Mouse (Mus musculus): ENCODE data around the gene Gm10697.
"Not testable (repeated sequence)": the region's sequence is repeated elsewhere in the genome, so short reads cannot be mapped to it uniquely, and the experiment has no call there.

The Gm10697 gene

GRCm38 (mm10) chr3:94072544-94072943 is at the start of gene Gm10697:
Gene Gm10697, minus strand, starts transcription at chr3:94072644.
- DNase-seq (ENCODE audit: low spot score in 2 of 2) = not testable (repeated sequence)

- DNase-seq (ENCODE audit: low spot score in 2 of 2) = not testable (repeated sequence)
Measured at GRCm38 (mm10) chr3:94115071-94115470, 42.6 kb upstream of the Gm10697 start.

DNA sequence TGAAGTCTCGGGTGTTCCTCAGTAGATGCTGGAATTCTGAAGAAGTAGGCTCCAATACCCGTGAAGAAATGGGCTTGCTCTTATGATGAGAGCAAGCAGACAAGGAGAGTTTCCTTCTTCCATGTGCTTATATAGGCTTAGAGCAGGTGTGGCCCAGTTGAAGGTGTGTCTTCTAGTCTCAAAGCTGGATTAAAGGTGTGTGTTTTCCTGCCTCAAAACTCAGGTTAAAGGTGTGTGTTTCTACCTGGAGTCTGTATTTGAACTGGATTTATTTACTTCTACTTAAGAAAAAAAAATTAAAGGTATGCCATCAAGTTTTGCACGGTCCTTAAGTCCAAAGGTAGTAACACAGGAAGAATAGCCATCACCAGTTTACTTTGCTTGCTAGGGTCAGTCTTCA is 17.7 kb downstream of the Gm10697 start, which contains the start of gene Gm9125:
Gene Gm9125, minus strand, starts transcription at position 101 of the 400 bp plus-strand sequence.
- not testable (repeated sequence) for DNase-seq (ENCODE audit: low spot score in 2 of 2)

- not testable (repeated sequence) for DNase-seq (ENCODE audit: low spot score in 2 of 2)
Measured at GRCm38 (mm10) chr3:94049566-94050121, 22.8 kb downstream of the Gm10697 start.

DNA sequence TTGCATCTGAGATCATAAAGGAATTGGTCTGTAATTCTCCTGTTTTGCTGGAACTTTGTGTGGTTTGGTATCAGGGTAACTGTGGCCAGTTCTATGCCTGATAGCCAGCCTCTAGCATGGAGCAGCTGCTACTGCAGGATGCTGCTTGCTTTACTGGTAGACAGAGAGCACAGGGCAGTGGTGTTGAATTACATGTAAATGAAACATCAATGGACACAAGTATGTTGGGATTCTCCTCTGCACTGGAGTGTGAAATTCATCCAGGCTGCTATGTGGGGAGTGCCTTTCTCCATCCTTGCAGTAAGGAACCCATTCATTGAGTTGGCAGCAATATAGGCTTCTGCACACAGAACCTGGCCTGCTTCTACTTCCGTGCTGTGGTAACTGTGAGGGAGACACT is 34.2 kb downstream of the Gm10697 start:
- not testable (repeated sequence) for DNase-seq (ENCODE audit: low spot score in 2 of 2)

- DNase-seq (ENCODE audit: low spot score in 2 of 2) = not testable (repeated sequence)
Measured at GRCm38 (mm10) chr3:94034400-94034799, 38.0 kb downstream of the Gm10697 start.
